Comparison of ENCODE assay signal across 18 mouse cellular contexts in genomic region chr8:47212124-47212523, GRCm38 (mm10).
A peak's percentile ranks its signal among the peaks of the same experiment; 100 is the strongest.
DNase-seq lines count a peak whose midpoint lies in the region; ATAC-seq lines count a peak whose summit lies in the region.
"Had no signal": no experiment of that assay in that cellular context is flagged by ENCODE, and none has a peak within 500 bp of the region (broad histone marks: within the 10 kb centered on the region; RNA-seq: fewer than 3 reads in every experiment).

No protein-coding gene starts in this region.

- 39% methylated on average over 9 of the region's 9 CpGs for WGBS in kidney, embryonic 15.5 days
- 81% methylated on average over 9 of the region's 9 CpGs for WGBS in limb, embryonic 13.5 days
- 91% methylated on average over 9 of the region's 9 CpGs for WGBS in limb, embryonic 10.5 days
- WGBS in embryonic facial prominence, embryonic 14.5 days = 78% methylated on average over 9 of the region's 9 CpGs
- 93% methylated on average over 9 of the region's 9 CpGs for WGBS in intestine, embryonic 16.5 days

- DNase-seq in kidney, adult 11 months = no peak
- DNase-seq in limb, embryonic 10.5 days (ENCODE audit: low spot score) = no peak
- no peak for DNase-seq in embryonic facial prominence, embryonic 14.5 days (ENCODE audit: low spot score)
- DNase-seq: adrenal gland, adult 8-10 months; adrenal gland, postnatal 36 days; cerebellum, adult 2 months; cerebellum, postnatal 10 days; gastrocnemius, postnatal 10 days had no signal

- H3K4me3 ChIP-seq in kidney, embryonic 15.5 days (replicated peaks) = no peak overlapping the region
- no peak overlapping the region for H3K4me3 ChIP-seq in limb, embryonic 13.5 days
- no peak overlapping the region for H3K4me3 ChIP-seq in limb, embryonic 10.5 days
- H3K4me3 ChIP-seq in embryonic facial prominence, embryonic 14.5 days (ENCODE audit: low read depth, low read length) = no peak overlapping the region
- no peak overlapping the region for H3K4me3 ChIP-seq in intestine, embryonic 16.5 days (ENCODE audit: low read length)
- H3K4me3 ChIP-seq: erythroblast, embryonic 14.5 days; forebrain, embryonic 10.5 days; heart, embryonic 12.5 days; hindbrain, embryonic 10.5 days had no signal

- H3K27ac ChIP-seq in kidney, embryonic 15.5 days = no peak overlapping the region
- H3K27ac ChIP-seq in limb, embryonic 13.5 days = no peak overlapping the region; the same call in 1 of the 2 replicates
- no peak overlapping the region; the same call in 1 of the 2 replicates for H3K27ac ChIP-seq in limb, embryonic 10.5 days
- no peak overlapping the region for H3K27ac ChIP-seq in embryonic facial prominence, embryonic 14.5 days (replicated peaks; ENCODE audit: low read depth, low read length)
- H3K27ac ChIP-seq in intestine, embryonic 16.5 days (ENCODE audit: low read length) = no peak overlapping the region
- H3K27ac ChIP-seq: forebrain, embryonic 10.5 days; hindbrain, embryonic 10.5 days; hindbrain, embryonic 14.5 days had no signal

- peak; percentile 79 for ATAC-seq in kidney, embryonic 15.5 days (replicated peaks; ENCODE audit: low FRiP score)
- ATAC-seq in limb, embryonic 13.5 days (ENCODE audit: low FRiP score, low read depth) = no peak
- ATAC-seq in embryonic facial prominence, embryonic 14.5 days (ENCODE audit: low read depth) = no peak
- ATAC-seq in activated CD4-positive, CD25-positive, alpha-beta regulatory T cell, adult 4 months = no peak
- no peak for ATAC-seq in intestine, embryonic 16.5 days
- ATAC-seq: forebrain, embryonic 14.5 days had no signal

- H3K9me3 ChIP-seq in kidney, embryonic 15.5 days (replicated peaks) = no peaks in the 10 kb centered on the region
- no peaks in the 10 kb centered on the region for H3K9me3 ChIP-seq in limb, embryonic 13.5 days
- no peaks in the 10 kb centered on the region for H3K9me3 ChIP-seq in limb, embryonic 10.5 days (replicated peaks)
- no peaks in the 10 kb centered on the region for H3K9me3 ChIP-seq in embryonic facial prominence, embryonic 14.5 days (ENCODE audit: control insufficient read depth, low read length)
- H3K9me3 ChIP-seq in intestine, embryonic 16.5 days (ENCODE audit: control insufficient read depth, low read length) = no peaks in the 10 kb centered on the region
- H3K9me3 ChIP-seq: forebrain, embryonic 10.5 days; heart, embryonic 12.5 days; hindbrain, embryonic 10.5 days had no signal

- no peak overlapping the region for H3K4me2 ChIP-seq in kidney, embryonic 15.5 days
- peak overlapping the region; percentile 46 for H3K4me2 ChIP-seq in limb, embryonic 13.5 days (replicated peaks)
- H3K4me2 ChIP-seq in embryonic facial prominence, embryonic 14.5 days (ENCODE audit: low read depth, low read length) = peak overlapping the region; percentile 39; the same call in 1 of the 2 replicates
- no peak overlapping the region for H3K4me2 ChIP-seq in intestine, embryonic 16.5 days (ENCODE audit: low read depth, low read length)
- H3K4me2 ChIP-seq: heart, embryonic 12.5 days; hindbrain, embryonic 14.5 days had no signal

- H3K36me3 ChIP-seq in kidney, embryonic 15.5 days = no peaks in the 10 kb centered on the region
- no peaks in the 10 kb centered on the region for H3K36me3 ChIP-seq in limb, embryonic 13.5 days
- no peaks in the 10 kb centered on the region for H3K36me3 ChIP-seq in limb, embryonic 10.5 days
- no peaks in the 10 kb centered on the region for H3K36me3 ChIP-seq in embryonic facial prominence, embryonic 14.5 days (ENCODE audit: control insufficient read depth, insufficient read depth, low read length)
- H3K36me3 ChIP-seq in intestine, embryonic 16.5 days (ENCODE audit: control insufficient read depth, insufficient read depth, low read length) = no peaks in the 10 kb centered on the region
- H3K36me3 ChIP-seq: forebrain, embryonic 10.5 days; heart, embryonic 12.5 days; hindbrain, embryonic 10.5 days had no signal

- H3K4me1 ChIP-seq in kidney, embryonic 15.5 days = peaks cover 11% of the 10 kb centered on the region
- H3K4me1 ChIP-seq in limb, embryonic 13.5 days = peaks cover 41% of the 10 kb centered on the region
- peaks cover 29% of the 10 kb centered on the region for H3K4me1 ChIP-seq in limb, embryonic 10.5 days
- H3K4me1 ChIP-seq in embryonic facial prominence, embryonic 14.5 days (ENCODE audit: control insufficient read depth, insufficient read depth, low read length) = peaks cover 13% of the 10 kb centered on the region
- H3K4me1 ChIP-seq in intestine, embryonic 16.5 days (ENCODE audit: control insufficient read depth, insufficient read depth, low read length) = no peaks in the 10 kb centered on the region

- H3K9ac ChIP-seq in kidney, embryonic 15.5 days = no peak overlapping the region
- H3K9ac ChIP-seq in limb, embryonic 13.5 days = no peak overlapping the region
- H3K9ac ChIP-seq in embryonic facial prominence, embryonic 14.5 days (ENCODE audit: low read depth, low read length) = no peak overlapping the region
- H3K9ac ChIP-seq in intestine, embryonic 16.5 days (ENCODE audit: low read depth, low read length) = no peak overlapping the region
- H3K9ac ChIP-seq: heart, embryonic 12.5 days; hindbrain, embryonic 14.5 days had no signal

- H3K27me3 ChIP-seq in kidney, embryonic 15.5 days = no peaks in the 10 kb centered on the region
- no peaks in the 10 kb centered on the region for H3K27me3 ChIP-seq in limb, embryonic 13.5 days
- H3K27me3 ChIP-seq in limb, embryonic 10.5 days (ENCODE audit: low read depth, poor library complexity, severe bottlenecking) = no peaks in the 10 kb centered on the region
- no peaks in the 10 kb centered on the region for H3K27me3 ChIP-seq in embryonic facial prominence, embryonic 14.5 days (replicated peaks; ENCODE audit: control insufficient read depth, insufficient read depth, low read length)
- no peaks in the 10 kb centered on the region for H3K27me3 ChIP-seq in intestine, embryonic 16.5 days (replicated peaks; ENCODE audit: control insufficient read depth, insufficient read depth, low read length)
- H3K27me3 ChIP-seq: heart, embryonic 12.5 days had no signal

Comparison
In these comparisons a context has a peak if more than half of its experiments do, and no peak if none do; other contexts are left out.
1. H3K4me2 ChIP-seq: peak in limb, embryonic 13.5 days (single experiment) and embryonic facial prominence, embryonic 14.5 days (single experiment); none in kidney, embryonic 15.5 days (single experiment) and intestine, embryonic 16.5 days (single experiment).